Mouse (Mus musculus): ENCODE measurements at regions not wholly inside any gene's neighbourhood (a gene's known extent, or its start where the extent isn't known, plus 50 kb on each side); places are given as distances from the start of the nearest gene placed in this dataset.
"Not testable (repeated sequence)": the region's sequence is repeated elsewhere in the genome, so short reads cannot be mapped to it uniquely, and the experiment has no call there.

- H3K4me3 ChIP-seq (ENCODE audit: low read depth, low read length); DNase-seq (ENCODE audit: low spot score); ATAC-seq (ENCODE audit: extremely low read depth, insufficient number of reproducible peaks, low FRiP score, poor library complexity, severe bottlenecking); H3K4me1 ChIP-seq (ENCODE audit: insufficient read depth, low read depth, low read length); H3K36me3 ChIP-seq (replicated peaks); H3K9me3 ChIP-seq (replicated peaks); H3K27me3 ChIP-seq (ENCODE audit: insufficient read depth, low read length): not testable (repeated sequence)
Measured at GRCm38 (mm10) chr6:48341367-48341766, 54.0 kb upstream of the Krba1 start.

DNA sequence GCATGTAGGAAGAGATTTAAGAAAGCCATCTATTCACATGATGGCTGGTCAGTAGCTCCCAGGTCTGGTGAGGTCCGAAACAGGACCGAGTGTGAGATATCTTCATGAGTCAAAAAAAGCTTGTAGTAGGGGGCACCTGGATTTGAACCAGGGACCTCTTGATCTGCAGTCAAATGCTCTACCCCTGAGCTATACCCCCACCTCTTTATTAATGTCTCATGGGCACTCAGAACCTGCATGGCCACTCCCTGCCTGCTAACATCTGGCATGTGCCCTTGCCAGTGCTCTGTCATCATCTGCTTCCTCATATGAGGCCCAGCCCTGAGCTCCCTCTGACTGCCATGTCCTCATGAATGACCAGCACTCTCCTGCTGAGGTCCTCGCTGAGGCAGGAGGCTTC, 58.4 kb upstream of the Krba1 start:
- not testable (repeated sequence) for H3K4me3 ChIP-seq (ENCODE audit: low read depth, low read length); H3K9me3 ChIP-seq (replicated peaks); H3K36me3 ChIP-seq (replicated peaks); DNase-seq (ENCODE audit: low spot score); ATAC-seq (ENCODE audit: extremely low read depth, insufficient number of reproducible peaks, low FRiP score, poor library complexity, severe bottlenecking); H3K27me3 ChIP-seq (ENCODE audit: insufficient read depth, low read length); H3K4me1 ChIP-seq (ENCODE audit: insufficient read depth, low read depth, low read length)

GRCm38 (mm10) chr6:48288011-48288410, 107.4 kb upstream of the Krba1 start:
- Histone ChIP-seq H3K9me3 (replicated peaks) (0 out of 2 replicates have a peak, but pooled peaks cover 2% of the 10 kb centered on the region), H3K4me3 (ENCODE audit: low read depth, low read length) (no peak overlapping the region), H3K36me3 (replicated peaks) (no peaks in the 10 kb centered on the region), H3K27me3 (ENCODE audit: insufficient read depth, low read length) (no peaks in the 10 kb centered on the region), H3K4me1 (ENCODE audit: insufficient read depth, low read depth, low read length) (no peaks in the 10 kb centered on the region)
- ATAC-seq (ENCODE audit: extremely low read depth, insufficient number of reproducible peaks, low FRiP score, poor library complexity, severe bottlenecking) (no peak), DNase-seq (ENCODE audit: low spot score) (no peak)
- no peak for TF ChIP-seq GATA2 (IDR thresholded peaks at IDR 0.05; ENCODE audit: borderline replicate concordance, low read depth, low read length)
- no peak for TF ChIP-seq CTCF (IDR thresholded peaks at IDR 0.05; ENCODE audit: low read depth, low read length)
- no peak for TF ChIP-seq GATA1 (IDR thresholded peaks at IDR 0.05; ENCODE audit: borderline replicate concordance, low read length)
- no peak for TF ChIP-seq POLR2AphosphoS5 (IDR thresholded peaks at IDR 0.05; ENCODE audit: insufficient replicate concordance, low read depth, low read length)
- no peak for TF ChIP-seq TAL1 (conservative IDR thresholded peaks at IDR 0.05; ENCODE audit: low read depth, low read length)

DNA sequence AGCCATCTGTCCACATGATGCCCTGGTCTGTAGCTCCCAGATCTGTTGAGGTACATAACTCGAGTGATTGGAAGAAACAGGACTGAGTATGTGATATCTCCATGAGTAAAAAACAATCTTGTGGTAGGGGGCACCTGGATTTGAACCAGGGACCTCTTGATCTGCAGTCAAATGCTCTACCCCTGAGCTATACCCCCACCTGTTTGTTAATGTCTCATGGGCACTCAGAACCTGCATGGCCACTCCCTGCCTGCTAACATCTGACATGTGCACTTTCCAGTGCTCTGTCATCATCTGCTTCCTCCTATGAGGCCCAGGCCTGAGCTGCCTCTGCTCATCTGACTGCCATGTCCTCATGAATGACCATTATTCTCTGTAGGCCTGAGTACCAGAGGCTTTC, 115.7 kb upstream of the Krba1 start:
- H3K9me3 ChIP-seq (replicated peaks); H3K4me3 ChIP-seq (ENCODE audit: low read depth, low read length); H3K27me3 ChIP-seq (ENCODE audit: insufficient read depth, low read length); ATAC-seq (ENCODE audit: extremely low read depth, insufficient number of reproducible peaks, low FRiP score, poor library complexity, severe bottlenecking); H3K36me3 ChIP-seq (replicated peaks); DNase-seq (ENCODE audit: low spot score); H3K4me1 ChIP-seq (ENCODE audit: insufficient read depth, low read depth, low read length): not testable (repeated sequence)

DNA sequence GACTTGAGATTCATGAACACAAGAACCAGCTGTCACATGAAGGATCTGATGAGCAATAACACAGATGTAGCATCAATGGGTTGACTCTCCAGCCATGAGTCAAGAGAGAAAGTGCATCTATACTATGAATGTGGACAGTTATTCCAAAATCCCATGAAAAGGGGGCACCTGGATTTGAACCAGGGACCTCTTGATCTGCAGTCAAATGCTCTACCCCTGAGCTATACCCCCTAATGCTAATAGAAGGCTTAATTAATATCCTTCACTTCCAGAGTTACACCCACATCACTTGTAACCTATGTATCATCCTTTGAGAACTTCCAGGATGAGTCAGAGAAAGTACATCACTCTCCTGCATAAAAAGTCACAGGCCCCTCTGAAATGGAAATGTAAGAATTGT, 133.8 kb upstream of the Krba1 start:
- DNase-seq (ENCODE audit: low spot score); H3K27me3 ChIP-seq (ENCODE audit: insufficient read depth, low read length); H3K9me3 ChIP-seq (replicated peaks); H3K4me3 ChIP-seq (ENCODE audit: low read depth, low read length); H3K36me3 ChIP-seq (replicated peaks); ATAC-seq (ENCODE audit: extremely low read depth, insufficient number of reproducible peaks, low FRiP score, poor library complexity, severe bottlenecking); H3K4me1 ChIP-seq (ENCODE audit: insufficient read depth, low read depth, low read length): not testable (repeated sequence)

- ATAC-seq (ENCODE audit: extremely low read depth, insufficient number of reproducible peaks, low FRiP score, poor library complexity, severe bottlenecking); H3K4me3 ChIP-seq (ENCODE audit: low read depth, low read length); H3K36me3 ChIP-seq (replicated peaks); H3K4me1 ChIP-seq (ENCODE audit: insufficient read depth, low read depth, low read length); H3K9me3 ChIP-seq (replicated peaks); H3K27me3 ChIP-seq (ENCODE audit: insufficient read depth, low read length); DNase-seq (ENCODE audit: low spot score): not testable (repeated sequence)
Measured at GRCm38 (mm10) chr6:48252989-48253388, 142.4 kb upstream of the Krba1 start.

- H3K4me1 ChIP-seq (ENCODE audit: insufficient read depth, low read depth, low read length), result no peaks in the 10 kb centered on the region
- H3K4me3 ChIP-seq (ENCODE audit: low read depth, low read length), result no peak overlapping the region
- H3K36me3 ChIP-seq (replicated peaks), result no peaks in the 10 kb centered on the region
- ATAC-seq (ENCODE audit: extremely low read depth, insufficient number of reproducible peaks, low FRiP score, poor library complexity, severe bottlenecking) (no peak), DNase-seq (ENCODE audit: low spot score) (no peak)
- H3K9me3 ChIP-seq (replicated peaks), result no peaks in the 10 kb centered on the region
- no peaks in the 10 kb centered on the region for H3K27me3 ChIP-seq (ENCODE audit: insufficient read depth, low read length)
- TF ChIP-seq GATA1 (IDR thresholded peaks at IDR 0.05; ENCODE audit: borderline replicate concordance, low read length) (no peak), CTCF (IDR thresholded peaks at IDR 0.05; ENCODE audit: low read depth, low read length) (no peak), GATA2 (IDR thresholded peaks at IDR 0.05; ENCODE audit: borderline replicate concordance, low read depth, low read length) (no peak), TAL1 (conservative IDR thresholded peaks at IDR 0.05; ENCODE audit: low read depth, low read length) (no peak)
Measured at GRCm38 (mm10) chr6:48251954-48252353, 143.4 kb upstream of the Krba1 start.

GRCm38 (mm10) chr6:48244191-48244590, 151.2 kb upstream of the Krba1 start:
- ATAC-seq (ENCODE audit: extremely low read depth, insufficient number of reproducible peaks, low FRiP score, poor library complexity, severe bottlenecking), result not testable (repeated sequence)

More at GRCm38 (mm10) chr6:48244191-48244590, 151.2 kb upstream of the Krba1 start:
- not testable (repeated sequence) for H3K4me3 ChIP-seq (ENCODE audit: low read depth, low read length); H3K9me3 ChIP-seq (replicated peaks); H3K36me3 ChIP-seq (replicated peaks); H3K27me3 ChIP-seq (ENCODE audit: insufficient read depth, low read length); DNase-seq (ENCODE audit: low spot score); H3K4me1 ChIP-seq (ENCODE audit: insufficient read depth, low read depth, low read length)
